Mouse (Mus musculus) myocyte (in vitro differentiated cells): ENCODE results near the gene Vmp1.

ENCODE experiments used
- CEBPB ChIP-seq: IDR thresholded peaks from 2 replicates; pipeline ENCODE4 v1.6.1; 2011; ENCODE audit warnings: mild to moderate bottlenecking, moderate library complexity; ENCODE audit not compliant: poor library complexity, insufficient read depth, severe bottlenecking
- E2F4 ChIP-seq: IDR thresholded peaks from one replicate; pipeline ENCODE4 v1.6.1; 2011; ENCODE audit warnings: mild to moderate bottlenecking, control low read depth, moderate library complexity; ENCODE audit not compliant: insufficient read depth
- MAX ChIP-seq: IDR thresholded peaks from one replicate; pipeline ENCODE4 v1.6.1; 2011; ENCODE audit warnings: low read depth, mild to moderate bottlenecking, control low read depth
- MYOD1 ChIP-seq, 3 experiments: IDR thresholded peaks; one replicate each; pipeline ENCODE4 v1.6.1; 2011; ENCODE audit warnings: control low read depth in 2 of 3, low read depth in 2 of 3, mild to moderate bottlenecking in 2 of 3, moderate library complexity in 1 of 3; ENCODE audit not compliant: insufficient read length in 2 of 3, control insufficient read depth in 1 of 3
- MYOG ChIP-seq, 3 experiments: IDR thresholded peaks; one replicate each; pipeline ENCODE4 v1.6.1; 2011; ENCODE audit warnings: control low read depth in 2 of 3, low read depth in 2 of 3, mild to moderate bottlenecking in 2 of 3; ENCODE audit not compliant: insufficient read length in 2 of 3, control insufficient read depth in 1 of 3, insufficient read depth in 1 of 3
- POLR2A ChIP-seq: IDR thresholded peaks from one replicate; pipeline ENCODE4 v1.6.1; 2011; ENCODE audit warnings: low read depth, mild to moderate bottlenecking, control low read depth, moderate library complexity; ENCODE audit not compliant: insufficient read length
- POLR2AphosphoS2 ChIP-seq: IDR thresholded peaks from one replicate; pipeline ENCODE4 v1.6.1; 2011; ENCODE audit warnings: low read depth, control low read depth; ENCODE audit not compliant: insufficient read length
- TCF12 ChIP-seq: IDR thresholded peaks from one replicate; pipeline ENCODE4 v1.6.1; 2011; ENCODE audit warnings: mild to moderate bottlenecking, control low read depth; ENCODE audit not compliant: poor library complexity, insufficient read depth, severe bottlenecking
- TCF3 ChIP-seq: IDR thresholded peaks from one replicate; pipeline ENCODE4 v1.6.1; 2011; ENCODE audit warnings: low read depth, control low read depth; ENCODE audit not compliant: insufficient read length
- USF1 ChIP-seq: IDR thresholded peaks from one replicate; pipeline ENCODE4 v1.6.1; 2011; ENCODE audit warnings: low read depth, mild to moderate bottlenecking, control low read depth, moderate library complexity

GRCm38 (mm10) chr11:86667553-86667952 is 16.1 kb downstream of the Vmp1 start:
- TF ChIP-seq MYOD1 (IDR thresholded peaks at IDR 0.05; ENCODE audit: control insufficient read depth in 1 of 3, insufficient read length in 2 of 3, low read depth in 2 of 3) (no peak), TCF12 (no peak), MAX (no peak), MYOG (IDR thresholded peaks at IDR 0.05; ENCODE audit: control insufficient read depth in 1 of 3, insufficient read depth in 1 of 3, insufficient read length in 2 of 3, low read depth in 2 of 3) (no peak), CEBPB (no peak), POLR2A (no peak), TCF3 (no peak), E2F4 (no peak), USF1 (no peak), POLR2AphosphoS2 (no peak)
